Mouse (Mus musculus): Measurements from ENCODE around the gene Kynu. TPM values are rescaled to one million over a fixed set of nuclear protein-coding genes. Genes with fewer than 3 reads are reported as not detected.
A peak's percentile ranks its signal among the peaks of the same experiment; 100 is the strongest.

The Kynu gene
- polyA plus RNA-seq, 1 experiment, result 16.7 TPM

GRCm38 (mm10) chr2:43691290-43691689, 136.2 kb downstream of the Kynu start:
- H3K36me3 ChIP-seq (ENCODE audit: control insufficient read depth, insufficient read depth, low read length), result no peaks in the 10 kb centered on the region
- no peak overlapping the region for H3K4me3 ChIP-seq (ENCODE audit: insufficient read depth, low read depth, low read length)
- WGBS, result 87% methylated on average over 2 of the region's 2 CpGs
- TF ChIP-seq POLR2A (IDR thresholded peaks at IDR 0.05; ENCODE audit: low read depth, low read length), result no peak
- no peak for TF ChIP-seq CTCF (conservative IDR thresholded peaks at IDR 0.05; ENCODE audit: insufficient read depth, insufficient read length, low read depth, low read length)
- no peaks in the 10 kb centered on the region for H3K4me1 ChIP-seq (ENCODE audit: control insufficient read depth, insufficient read depth, low read length)
- no peaks in the 10 kb centered on the region for H3K27me3 ChIP-seq (replicated peaks; ENCODE audit: control insufficient read depth, insufficient read depth, low read length)
- DNase-seq, result no peak
- H3K27ac ChIP-seq (ENCODE audit: insufficient read depth, low read depth, low read length), result no peak overlapping the region

GRCm38 (mm10) chr2:43695635-43696034, 140.5 kb downstream of the Kynu start:
- Histone ChIP-seq H3K4me3 (ENCODE audit: insufficient read depth, low read depth, low read length) (no peak overlapping the region), H3K27ac (ENCODE audit: insufficient read depth, low read depth, low read length) (no peak overlapping the region), H3K36me3 (ENCODE audit: control insufficient read depth, insufficient read depth, low read length) (no peaks in the 10 kb centered on the region), H3K27me3 (replicated peaks; ENCODE audit: control insufficient read depth, insufficient read depth, low read length) (no peaks in the 10 kb centered on the region), H3K4me1 (ENCODE audit: control insufficient read depth, insufficient read depth, low read length) (no peaks in the 10 kb centered on the region)
- DNase-seq, result no peak
- WGBS, result 85% methylated on average over 3 of the region's 3 CpGs
- TF ChIP-seq CTCF (conservative IDR thresholded peaks at IDR 0.05; ENCODE audit: insufficient read depth, insufficient read length, low read depth, low read length) (no peak), POLR2A (IDR thresholded peaks at IDR 0.05; ENCODE audit: low read depth, low read length) (no peak)

- Histone ChIP-seq H3K4me1 (ENCODE audit: control insufficient read depth, insufficient read depth, low read length) (no peaks in the 10 kb centered on the region), H3K4me3 (ENCODE audit: insufficient read depth, low read depth, low read length) (no peak overlapping the region), H3K27ac (ENCODE audit: insufficient read depth, low read depth, low read length) (no peak overlapping the region), H3K27me3 (replicated peaks; ENCODE audit: control insufficient read depth, insufficient read depth, low read length) (no peaks in the 10 kb centered on the region), H3K36me3 (ENCODE audit: control insufficient read depth, insufficient read depth, low read length) (no peaks in the 10 kb centered on the region)
- WGBS, result 89% methylated on average over 2 of the region's 2 CpGs
- no peak for DNase-seq
- TF ChIP-seq POLR2A (IDR thresholded peaks at IDR 0.05; ENCODE audit: low read depth, low read length) (no peak), CTCF (conservative IDR thresholded peaks at IDR 0.05; ENCODE audit: insufficient read depth, insufficient read length, low read depth, low read length) (no peak)
Measured at GRCm38 (mm10) chr2:43712611-43713138, 157.5 kb downstream of the Kynu start.

GRCm38 (mm10) chr2:43722446-43723103, 167.4 kb downstream of the Kynu start:
- H3K4me3 ChIP-seq (ENCODE audit: insufficient read depth, low read depth, low read length), result no peak overlapping the region
- TF ChIP-seq POLR2A (IDR thresholded peaks at IDR 0.05; ENCODE audit: low read depth, low read length) (no peak), CTCF (conservative IDR thresholded peaks at IDR 0.05; ENCODE audit: insufficient read depth, insufficient read length, low read depth, low read length) (peak; percentile 64)
- 17% methylated on average over 14 of the region's 14 CpGs for WGBS
- no peaks in the 10 kb centered on the region for H3K27me3 ChIP-seq (replicated peaks; ENCODE audit: control insufficient read depth, insufficient read depth, low read length)
- H3K36me3 ChIP-seq (ENCODE audit: control insufficient read depth, insufficient read depth, low read length), result no peaks in the 10 kb centered on the region
- no peak overlapping the region for H3K27ac ChIP-seq (ENCODE audit: insufficient read depth, low read depth, low read length)
- no peaks in the 10 kb centered on the region for H3K4me1 ChIP-seq (ENCODE audit: control insufficient read depth, insufficient read depth, low read length)
- peak; percentile 66 for DNase-seq

- no peak for TF ChIP-seq CTCF (conservative IDR thresholded peaks at IDR 0.05; ENCODE audit: insufficient read depth, insufficient read length, low read depth, low read length)
- no peak for TF ChIP-seq POLR2A (IDR thresholded peaks at IDR 0.05; ENCODE audit: low read depth, low read length)
- Histone ChIP-seq H3K27me3 (replicated peaks; ENCODE audit: control insufficient read depth, insufficient read depth, low read length) (no peaks in the 10 kb centered on the region), H3K27ac (ENCODE audit: insufficient read depth, low read depth, low read length) (no peak overlapping the region), H3K4me1 (ENCODE audit: control insufficient read depth, insufficient read depth, low read length) (no peaks in the 10 kb centered on the region), H3K36me3 (ENCODE audit: control insufficient read depth, insufficient read depth, low read length) (no peaks in the 10 kb centered on the region), H3K4me3 (ENCODE audit: insufficient read depth, low read depth, low read length) (no peak overlapping the region)
- 60% methylated on average over 7 of the region's 7 CpGs for WGBS
- DNase-seq, result no peak
Measured at GRCm38 (mm10) chr2:43723104-43723541, 168.0 kb downstream of the Kynu start.

- Histone ChIP-seq H3K36me3 (ENCODE audit: control insufficient read depth, insufficient read depth, low read length) (no peaks in the 10 kb centered on the region), H3K4me3 (ENCODE audit: insufficient read depth, low read depth, low read length) (no peak overlapping the region), H3K27me3 (replicated peaks; ENCODE audit: control insufficient read depth, insufficient read depth, low read length) (no peaks in the 10 kb centered on the region), H3K4me1 (ENCODE audit: control insufficient read depth, insufficient read depth, low read length) (no peaks in the 10 kb centered on the region), H3K27ac (ENCODE audit: insufficient read depth, low read depth, low read length) (no peak overlapping the region)
- WGBS, result 60% methylated on average over 5 of the region's 5 CpGs
- no peak for DNase-seq
- TF ChIP-seq POLR2A (IDR thresholded peaks at IDR 0.05; ENCODE audit: low read depth, low read length) (no peak), CTCF (conservative IDR thresholded peaks at IDR 0.05; ENCODE audit: insufficient read depth, insufficient read length, low read depth, low read length) (no peak)
Measured at GRCm38 (mm10) chr2:43727181-43727580, 172.1 kb downstream of the Kynu start.

GRCm38 (mm10) chr2:43727693-43728092, 172.6 kb downstream of the Kynu start:
- Histone ChIP-seq H3K27me3 (replicated peaks; ENCODE audit: control insufficient read depth, insufficient read depth, low read length) (no peaks in the 10 kb centered on the region), H3K4me1 (ENCODE audit: control insufficient read depth, insufficient read depth, low read length) (no peaks in the 10 kb centered on the region), H3K4me3 (ENCODE audit: insufficient read depth, low read depth, low read length) (no peak overlapping the region), H3K27ac (ENCODE audit: insufficient read depth, low read depth, low read length) (no peak overlapping the region), H3K36me3 (ENCODE audit: control insufficient read depth, insufficient read depth, low read length) (no peaks in the 10 kb centered on the region)
- TF ChIP-seq CTCF (conservative IDR thresholded peaks at IDR 0.05; ENCODE audit: insufficient read depth, insufficient read length, low read depth, low read length) (no peak), POLR2A (IDR thresholded peaks at IDR 0.05; ENCODE audit: low read depth, low read length) (no peak)
- WGBS, result 73% methylated on average over 8 of the region's 8 CpGs
- DNase-seq, result no peak

All from kidney, adult 2 months (tissue).